Mouse (Mus musculus) MEL (cell line): ENCODE results near the gene Sult1a1. TPM values are rescaled to one million over a fixed set of nuclear protein-coding genes. Genes with fewer than 3 reads are reported as not detected.
"Not testable (repeated sequence)": the region's sequence is repeated elsewhere in the genome, so short reads cannot be mapped to it uniquely, and the experiment has no call there.

Experiments
- DNase-seq: peaks from one replicate; pipeline ENCODE4 v3.0.0; 2011; ENCODE audit warnings: low read depth, low spot score
- H3K27ac ChIP-seq: 2 replicates; pipeline ENCODE4 v1.5.1; 2012; ENCODE audit warnings: low read depth, mild to moderate bottlenecking, control low read depth, low read length, moderate library complexity; ENCODE audit not compliant: control insufficient read depth
- H3K27me3 ChIP-seq, 2 experiments: fragments of 150-350 bp in 1 of 2; sonication (generic) in 1 of 2; 2 replicates each; pipeline ENCODE4 v1.6.1; 2012; ENCODE audit warnings: low read length in 2 of 2, mild to moderate bottlenecking in 2 of 2, improper control_type of control experiment in 1 of 2, moderate library complexity in 1 of 2; ENCODE audit not compliant: insufficient read depth in 2 of 2, control insufficient read depth in 1 of 2
- H3K36me3 ChIP-seq, 2 experiments: 2 replicates each; pipeline ENCODE4 v1.6.1; 2012 to 2014; ENCODE audit warnings: low read length in 2 of 2, improper control_type of control experiment in 1 of 2, inconsistent platforms in 1 of 2, mild to moderate bottlenecking in 1 of 2; ENCODE audit not compliant: insufficient read depth in 2 of 2, control insufficient read depth in 1 of 2
- H3K4me1 ChIP-seq, 2 experiments: fragments of 150-350 bp in 1 of 2; sonication (generic) in 1 of 2; 2 replicates each; pipeline ENCODE4 v1.6.1; 2012; ENCODE audit warnings: low read length in 2 of 2, improper control_type of control experiment in 1 of 2, mild to moderate bottlenecking in 1 of 2; ENCODE audit not compliant: insufficient read depth in 2 of 2, control insufficient read depth in 1 of 2
- H3K4me3 ChIP-seq, 2 experiments: fragments of 150-350 bp in 1 of 2; sonication (generic) in 1 of 2; 2 replicates each; pipeline ENCODE4 v1.5.1; 2012; ENCODE audit warnings: low read depth in 2 of 2, low read length in 2 of 2, mild to moderate bottlenecking in 2 of 2, moderate library complexity in 2 of 2, control low read depth in 1 of 2, improper control_type of control experiment in 1 of 2; ENCODE audit not compliant: control insufficient read depth in 1 of 2, insufficient read depth in 1 of 2
- H3K79me2 ChIP-seq: 2 replicates; pipeline ENCODE4 v1.6.1; 2012; ENCODE audit warnings: mild to moderate bottlenecking, low read length, moderate library complexity; ENCODE audit not compliant: control insufficient read depth, poor library complexity, insufficient read depth
- H3K9ac ChIP-seq: 2 replicates; pipeline ENCODE4 v1.6.1; 2012; ENCODE audit warnings: low read depth, mild to moderate bottlenecking, control low read depth, low read length, moderate library complexity; ENCODE audit not compliant: control insufficient read depth, poor library complexity, severe bottlenecking
- H3K9me3 ChIP-seq: fragments of 150-350 bp; sonication (generic); replicated peaks from 2 replicates; pipeline ENCODE4 v1.6.1; 2012; ENCODE audit warnings: mild to moderate bottlenecking, low read length, improper control_type of control experiment, moderate library complexity; ENCODE audit not compliant: insufficient read depth
- BHLHE40 ChIP-seq: IDR thresholded peaks from 2 replicates; pipeline ENCODE4 v1.6.1; 2012; ENCODE audit warnings: low read depth, mild to moderate bottlenecking, inconsistent platforms, low read length, improper control_type of control experiment, borderline replicate concordance
- CHD2 ChIP-seq: IDR thresholded peaks from 2 replicates; pipeline ENCODE4 v1.6.1; 2011; ENCODE audit warnings: low read length, improper control_type of control experiment
- E2F4 ChIP-seq: IDR thresholded peaks from 2 replicates; pipeline ENCODE4 v1.6.1; 2011; ENCODE audit warnings: low read depth, low read length, improper control_type of control experiment, borderline replicate concordance
- HCFC1 ChIP-seq: IDR thresholded peaks from 2 replicates; pipeline ENCODE4 v1.6.1; 2012; ENCODE audit warnings: low read depth, mild to moderate bottlenecking, inconsistent platforms, low read length, improper control_type of control experiment, moderate library complexity
- JUND ChIP-seq: IDR thresholded peaks from 2 replicates; pipeline ENCODE4 v1.6.1; 2011; ENCODE audit warnings: low read depth, mild to moderate bottlenecking, improper control_type of control experiment, low read length
- MAX ChIP-seq: IDR thresholded peaks from 2 replicates; pipeline ENCODE4 v1.6.1; 2011; ENCODE audit warnings: low read length, improper control_type of control experiment
- MEF2A ChIP-seq: IDR thresholded peaks from 2 replicates; pipeline ENCODE4 v1.6.1; 2014; ENCODE audit warnings: low read depth, mild to moderate bottlenecking, inconsistent platforms, low read length, improper control_type of control experiment; ENCODE audit not compliant: poor library complexity, insufficient replicate concordance, severe bottlenecking; ENCODE audit errors: extremely low read depth
- MYC ChIP-seq: IDR thresholded peaks from 2 replicates; pipeline ENCODE4 v1.6.1; 2011; ENCODE audit warnings: low read depth, mild to moderate bottlenecking, low read length, improper control_type of control experiment, moderate library complexity
- NELFE ChIP-seq: IDR thresholded peaks from 2 replicates; pipeline ENCODE4 v1.6.1; 2011; ENCODE audit warnings: low read depth, low read length, improper control_type of control experiment
- POLR2AphosphoS5 ChIP-seq: IDR thresholded peaks from 2 replicates; pipeline ENCODE4 v1.6.1; 2012; ENCODE audit warnings: low read depth, borderline replicate concordance, mild to moderate bottlenecking, inconsistent platforms, low read length, moderate library complexity, mixed read lengths
- RAD21 ChIP-seq: IDR thresholded peaks from 2 replicates; pipeline ENCODE4 v1.6.1; 2011; ENCODE audit warnings: mild to moderate bottlenecking, low read depth, low read length, improper control_type of control experiment
- SMC3 ChIP-seq: IDR thresholded peaks from 2 replicates; pipeline ENCODE4 v1.6.1; 2011; ENCODE audit warnings: low read depth, low read length, improper control_type of control experiment
- TAL1 ChIP-seq: IDR thresholded peaks from 2 replicates; pipeline ENCODE4 v1.6.1; 2012; ENCODE audit warnings: mild to moderate bottlenecking, inconsistent platforms, low read length, moderate library complexity, mixed read lengths
- TBP ChIP-seq: IDR thresholded peaks from 2 replicates; pipeline ENCODE4 v1.8.0; 2011; ENCODE audit warnings: low read depth, low read length, improper control_type of control experiment
- TCF12 ChIP-seq: IDR thresholded peaks from 2 replicates; pipeline ENCODE4 v1.6.1; 2014; ENCODE audit warnings: low read depth, mild to moderate bottlenecking, inconsistent platforms, low read length, improper control_type of control experiment, moderate library complexity
- UBTF ChIP-seq: IDR thresholded peaks from 2 replicates; pipeline ENCODE4 v1.6.1; 2012; ENCODE audit warnings: low read depth, mild to moderate bottlenecking, inconsistent platforms, low read length, improper control_type of control experiment, moderate library complexity, borderline replicate concordance; ENCODE audit not compliant: insufficient read depth
- USF1 ChIP-seq: IDR thresholded peaks from 2 replicates; pipeline ENCODE4 v1.6.1; 2014; ENCODE audit warnings: low read depth, mild to moderate bottlenecking, inconsistent platforms, low read length, improper control_type of control experiment, moderate library complexity
- ZKSCAN1 ChIP-seq: IDR thresholded peaks from 2 replicates; pipeline ENCODE4 v1.6.1; 2012; ENCODE audit warnings: low read depth, mild to moderate bottlenecking, inconsistent platforms, low read length, improper control_type of control experiment, moderate library complexity
- ZMIZ1 ChIP-seq: IDR thresholded peaks from 2 replicates; pipeline ENCODE4 v1.6.1; 2012; ENCODE audit warnings: low read depth, mild to moderate bottlenecking, inconsistent platforms, low read length, improper control_type of control experiment, moderate library complexity
- polyA plus RNA-seq, 2 experiments: library from polyadenylated mRNA; stranded (reverse) in 1 of 2; unstranded in 1 of 2; fragments of >175 nt in 1 of 2; fragments of >200 nt in 1 of 2; gene quantifications; 2 replicates each; pipeline versions ENCODE4 v1.2.1 to v1.2.4; 2012; ENCODE audit warnings: low replicate concordance in 2 of 2, low read depth in 1 of 2; ENCODE audit not compliant: insufficient read length in 2 of 2, insufficient read depth in 1 of 2, missing spikeins in 1 of 2
- total RNA-seq: library from RNA; depleted of rRNA; stranded (reverse); fragments of 300-350 nt; gene quantifications from 2 replicates; pipeline ENCODE4 v1.2.3, GENCODE M21; 2012

Gene Sult1a1
- total and polyA plus RNA-seq, 3 experiments, result 0.36 TPM; not detected in 2

- Histone ChIP-seq H3K36me3 (peaks cover 0 to 4% of the 10 kb centered on the region in 2 experiments; a peak in 2 of 4 replicates), H3K4me1 (peaks cover 0 to 4% of the 10 kb centered on the region in 2 experiments; a peak in 1 of 4 replicates), H3K27me3 (no peaks in the 10 kb centered on the region), H3K79me2 (peaks cover 3% of the 10 kb centered on the region; the same call in 1 of the 2 replicates), H3K9ac (no peak overlapping the region), H3K4me3 (no peak overlapping the region), H3K9me3 (no peaks in the 10 kb centered on the region), H3K27ac (no peak overlapping the region)
- DNase-seq, result no peak
- no peak for TF ChIP-seq JUND
- no peak for TF ChIP-seq RAD21
- no peak for TF ChIP-seq SMC3
- TF ChIP-seq HCFC1, result no peak
- no peak for TF ChIP-seq ZMIZ1
- no peak for TF ChIP-seq MYC
These were observed 14.5 kb upstream of the Sult1a1 start for GRCm38 (mm10) chr7:126690737-126691136.

- H3K36me3 ChIP-seq, result no peaks in the 10 kb centered on the region
- TF ChIP-seq MYC (no peak), ZKSCAN1 (no peak), BHLHE40 (no peak)
- TF ChIP-seq, all 39 proteins: peak for 0
- no peak for DNase-seq
These were observed 12.8 kb upstream of the Sult1a1 start for GRCm38 (mm10) chr7:126689021-126689420.

GRCm38 (mm10) chr7:126688156-126688555 lies 11.9 kb upstream of the Sult1a1 start:
- not testable (repeated sequence) for H3K4me1 ChIP-seq, H3K27me3 ChIP-seq, H3K9me3 ChIP-seq, DNase-seq, H3K9ac ChIP-seq, H3K4me3 ChIP-seq, H3K36me3 ChIP-seq, H3K79me2 ChIP-seq, H3K27ac ChIP-seq

More at GRCm38 (mm10) chr7:126689021-126689420, 12.8 kb upstream of the Sult1a1 start:
- no peak overlapping the region for H3K4me3 ChIP-seq
- H3K9ac ChIP-seq, result no peak overlapping the region
- no peaks in the 10 kb centered on the region for H3K79me2 ChIP-seq
- H3K9me3 ChIP-seq, result no peaks in the 10 kb centered on the region
- H3K27me3 ChIP-seq, result no peaks in the 10 kb centered on the region
- H3K4me1 ChIP-seq, result no peaks in the 10 kb centered on the region; a peak in 1 of 4 replicates
- no peak overlapping the region for H3K27ac ChIP-seq

GRCm38 (mm10) chr7:126681221-126681620 lies 5.0 kb upstream of the Sult1a1 start:
- no peaks in the 10 kb centered on the region for H3K9me3 ChIP-seq
- TF ChIP-seq USF1 (no peak), TCF12 (no peak), MAX (no peak), BHLHE40 (no peak), MYC (no peak), POLR2AphosphoS5 (no peak), UBTF (no peak), TAL1 (no peak), ZMIZ1 (no peak), CHD2 (no peak), NELFE (no peak), MEF2A (no peak), E2F4 (no peak), TBP (no peak)
- no peaks in the 10 kb centered on the region for H3K79me2 ChIP-seq
- no peak overlapping the region for H3K9ac ChIP-seq
- H3K4me3 ChIP-seq, result no peak overlapping the region
- no peak for DNase-seq
- no peaks in the 10 kb centered on the region for H3K4me1 ChIP-seq
- no peak overlapping the region for H3K27ac ChIP-seq
- H3K27me3 ChIP-seq, result no peaks in the 10 kb centered on the region
- no peaks in the 10 kb centered on the region; a peak in 1 of 4 replicates for H3K36me3 ChIP-seq
